Mouse (Mus musculus): Measurements from ENCODE around the gene Rpl22. TPM values are rescaled to one million over a fixed set of nuclear protein-coding genes. Genes with fewer than 3 reads are reported as not detected.
A peak's percentile ranks its signal among the peaks of the same experiment; 100 is the strongest.

The Rpl22 gene
- polyA plus RNA-seq, 1 experiment from 2014 or later, result 441 TPM

DNA sequence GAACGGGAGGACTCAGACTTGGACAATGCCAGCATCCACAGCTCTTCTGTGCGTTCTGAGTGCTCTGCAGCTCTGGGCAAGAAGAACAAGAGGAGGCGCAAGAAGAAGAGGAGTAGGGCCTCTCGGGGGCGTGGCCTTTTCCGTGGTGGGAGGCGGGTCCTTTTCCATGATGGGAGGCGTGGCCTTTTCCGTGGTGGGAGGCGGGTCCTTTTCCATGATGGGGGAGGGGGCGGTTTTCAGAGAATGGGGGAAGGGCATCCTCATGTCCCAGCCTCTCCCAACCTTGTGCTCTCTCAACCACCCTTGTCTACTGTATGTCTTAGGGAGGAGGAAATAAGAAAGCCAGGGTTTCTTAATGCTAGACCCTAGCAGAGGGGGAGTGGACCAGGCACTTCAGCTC lies 34.2 kb downstream of the Rpl22 start:
- Histone ChIP-seq H3K9me3 (replicated peaks; ENCODE audit: control insufficient read depth, low read length) (no peaks in the 10 kb centered on the region), H3K27ac (replicated peaks; ENCODE audit: low read depth, low read length) (no peak overlapping the region), H3K9ac (replicated peaks; ENCODE audit: low read length) (no peak overlapping the region), H3K27me3 (ENCODE audit: control insufficient read depth, insufficient read depth, low read length) (no peaks in the 10 kb centered on the region; the same call in 1 of the 2 replicates), H3K4me3 (ENCODE audit: low read depth, low read length) (no peak overlapping the region), H3K4me2 (ENCODE audit: low read depth, low read length) (no peak overlapping the region), H3K36me3 (replicated peaks; ENCODE audit: control insufficient read depth, insufficient read depth, low read depth, low read length) (no peaks in the 10 kb centered on the region), H3K4me1 (ENCODE audit: control insufficient read depth, insufficient read depth, low read length) (no peaks in the 10 kb centered on the region)
- WGBS, result 14% methylated on average over 11 of the region's 11 CpGs
- DNase-seq (ENCODE audit: low spot score), result no peak
- ATAC-seq (replicated peaks; ENCODE audit: insufficient number of reproducible peaks, low FRiP score, low TSS enrichment, low read depth), result no peak

GRCm38 (mm10) chr4:152360855-152361254 lies 35.3 kb downstream of the Rpl22 start:
- Histone ChIP-seq H3K4me1 (ENCODE audit: control insufficient read depth, insufficient read depth, low read length) (no peaks in the 10 kb centered on the region), H3K4me2 (ENCODE audit: low read depth, low read length) (peak overlapping the region; percentile 26), H3K4me3 (ENCODE audit: low read depth, low read length) (no peak overlapping the region), H3K9ac (replicated peaks; ENCODE audit: low read length) (no peak overlapping the region), H3K27me3 (ENCODE audit: control insufficient read depth, insufficient read depth, low read length) (no peaks in the 10 kb centered on the region; the same call in 1 of the 2 replicates), H3K9me3 (replicated peaks; ENCODE audit: control insufficient read depth, low read length) (no peaks in the 10 kb centered on the region), H3K36me3 (replicated peaks; ENCODE audit: control insufficient read depth, insufficient read depth, low read depth, low read length) (no peaks in the 10 kb centered on the region), H3K27ac (replicated peaks; ENCODE audit: low read depth, low read length) (no peak overlapping the region)
- ATAC-seq (replicated peaks; ENCODE audit: insufficient number of reproducible peaks, low FRiP score, low TSS enrichment, low read depth), result no peak
- DNase-seq (ENCODE audit: low spot score), result peak; percentile 74
- 1% methylated on average over 24 of the region's 24 CpGs for WGBS

DNA sequence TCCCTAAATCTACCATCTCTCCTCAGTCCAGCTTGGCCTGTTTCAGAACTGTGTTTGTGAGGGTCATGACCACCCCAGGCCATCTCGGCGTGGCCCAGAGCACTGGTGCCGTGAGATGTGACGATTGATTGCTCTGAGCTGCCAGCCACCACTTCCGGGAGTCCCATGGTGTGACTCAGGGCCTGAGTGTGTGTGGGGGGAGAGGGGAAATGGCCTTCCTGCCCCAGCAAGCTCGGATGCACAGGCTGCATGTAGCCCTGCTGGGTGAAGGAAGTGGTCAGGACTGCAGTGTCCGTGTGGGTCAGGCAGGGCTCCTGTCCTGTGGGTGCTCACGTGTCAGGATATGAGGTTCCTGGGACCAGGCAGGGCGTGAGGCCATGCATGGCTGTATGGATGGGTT lies 36.6 kb downstream of the Rpl22 start:
- ATAC-seq (replicated peaks; ENCODE audit: insufficient number of reproducible peaks, low FRiP score, low TSS enrichment, low read depth) (no peak), DNase-seq (ENCODE audit: low spot score) (no peak)
- Histone ChIP-seq H3K27ac (replicated peaks; ENCODE audit: low read depth, low read length) (no peak overlapping the region), H3K9me3 (replicated peaks; ENCODE audit: control insufficient read depth, low read length) (no peaks in the 10 kb centered on the region), H3K4me3 (ENCODE audit: low read depth, low read length) (no peak overlapping the region), H3K4me2 (ENCODE audit: low read depth, low read length) (no peak overlapping the region), H3K4me1 (ENCODE audit: control insufficient read depth, insufficient read depth, low read length) (no peaks in the 10 kb centered on the region), H3K36me3 (replicated peaks; ENCODE audit: control insufficient read depth, insufficient read depth, low read depth, low read length) (no peaks in the 10 kb centered on the region), H3K27me3 (ENCODE audit: control insufficient read depth, insufficient read depth, low read length) (no peaks in the 10 kb centered on the region; the same call in 1 of the 2 replicates), H3K9ac (replicated peaks; ENCODE audit: low read length) (no peak overlapping the region)
- 70% methylated on average over 9 of the region's 9 CpGs for WGBS

DNA sequence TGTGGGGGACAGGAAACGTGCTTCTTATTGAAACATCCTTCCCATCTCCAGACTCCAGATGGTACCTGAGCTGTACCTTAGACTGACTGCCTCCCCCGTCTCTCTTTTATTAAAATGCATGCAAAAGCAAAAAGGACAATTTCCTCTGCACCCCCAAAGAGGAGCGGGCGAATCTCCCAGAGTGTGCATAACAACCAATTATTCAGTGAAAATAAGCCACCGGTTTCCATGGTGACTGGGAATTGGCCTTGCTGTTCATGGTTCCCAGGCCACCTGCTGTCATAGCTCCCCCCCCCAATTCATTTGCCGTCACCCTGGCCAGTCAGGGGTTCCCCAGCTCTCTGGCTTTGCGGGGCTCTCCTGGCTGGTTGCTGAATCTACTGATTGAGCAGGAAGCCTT lies 39.7 kb downstream of the Rpl22 start:
- 67% methylated on average over 7 of the region's 7 CpGs for WGBS
- DNase-seq (ENCODE audit: low spot score) (no peak), ATAC-seq (replicated peaks; ENCODE audit: insufficient number of reproducible peaks, low FRiP score, low TSS enrichment, low read depth) (no peak)
- H3K36me3 ChIP-seq (replicated peaks; ENCODE audit: control insufficient read depth, insufficient read depth, low read depth, low read length), result no peaks in the 10 kb centered on the region
- no peak overlapping the region for H3K4me2 ChIP-seq (ENCODE audit: low read depth, low read length)
- no peak overlapping the region for H3K27ac ChIP-seq (replicated peaks; ENCODE audit: low read depth, low read length)
- no peak overlapping the region for H3K4me3 ChIP-seq (ENCODE audit: low read depth, low read length)
- no peaks in the 10 kb centered on the region for H3K4me1 ChIP-seq (ENCODE audit: control insufficient read depth, insufficient read depth, low read length)
- H3K9ac ChIP-seq (replicated peaks; ENCODE audit: low read length), result no peak overlapping the region
- H3K27me3 ChIP-seq (ENCODE audit: control insufficient read depth, insufficient read depth, low read length), result no peaks in the 10 kb centered on the region; the same call in 1 of the 2 replicates
- H3K9me3 ChIP-seq (replicated peaks; ENCODE audit: control insufficient read depth, low read length), result no peaks in the 10 kb centered on the region

GRCm38 (mm10) chr4:152382528-152383252 lies 57.1 kb downstream of the Rpl22 start:
- no peak overlapping the region for H3K9ac ChIP-seq (replicated peaks; ENCODE audit: low read length)
- no peaks in the 10 kb centered on the region for H3K27me3 ChIP-seq (ENCODE audit: control insufficient read depth, insufficient read depth, low read length)
- WGBS, result 83% methylated on average over 17 of the region's 17 CpGs
- ATAC-seq (replicated peaks; ENCODE audit: insufficient number of reproducible peaks, low FRiP score, low TSS enrichment, low read depth) (no peak), DNase-seq (ENCODE audit: low spot score) (no peak)
- no peak overlapping the region for H3K27ac ChIP-seq (replicated peaks; ENCODE audit: low read depth, low read length)
- H3K4me3 ChIP-seq (ENCODE audit: low read depth, low read length), result no peak overlapping the region
- H3K9me3 ChIP-seq (replicated peaks; ENCODE audit: control insufficient read depth, low read length), result no peaks in the 10 kb centered on the region
- H3K4me1 ChIP-seq (ENCODE audit: control insufficient read depth, insufficient read depth, low read length), result no peaks in the 10 kb centered on the region
- no peak overlapping the region for H3K4me2 ChIP-seq (ENCODE audit: low read depth, low read length)
- no peaks in the 10 kb centered on the region for H3K36me3 ChIP-seq (replicated peaks; ENCODE audit: control insufficient read depth, insufficient read depth, low read depth, low read length)

Other genes starting within 250 kb of the Rpl22 start
- 0.21 and 0.75 TPM in 2 replicates for gene Tnfrsf25, start 209.8 kb upstream of the Rpl22 start, polyA plus RNA-seq (2014; fragmentation: Nextera tagmentation; extraction: Ambion mirVana)
- 6.2 and 7.3 TPM in 2 replicates for gene Espn, start 173.4 kb upstream of the Rpl22 start, polyA plus RNA-seq (2014; fragmentation: Nextera tagmentation; extraction: Ambion mirVana)
- gene Hes2, start 166.9 kb upstream of the Rpl22 start, polyA plus RNA-seq (2014; fragmentation: Nextera tagmentation; extraction: Ambion mirVana), result 0.22 and 0.24 TPM in 2 replicates
- 47.5 and 54.9 TPM in 2 replicates for gene Acot7, start 147.6 kb upstream of the Rpl22 start, polyA plus RNA-seq (2014; fragmentation: Nextera tagmentation; extraction: Ambion mirVana)
- gene Gpr153, start 51.5 kb upstream of the Rpl22 start, polyA plus RNA-seq (2014; fragmentation: Nextera tagmentation; extraction: Ambion mirVana), result 4.3 and 5.9 TPM in 2 replicates
- gene Hes3, start 34.1 kb upstream of the Rpl22 start, polyA plus RNA-seq (2014; fragmentation: Nextera tagmentation; extraction: Ambion mirVana), result 0.32 and 0.65 TPM in 2 replicates
- gene Icmt, start 28.5 kb upstream of the Rpl22 start, polyA plus RNA-seq (2014; fragmentation: Nextera tagmentation; extraction: Ambion mirVana), result 23.4 and 24.8 TPM in 2 replicates
- 0.41 and 1.0 TPM in 2 replicates for gene Rnf207, start 6.7 kb upstream of the Rpl22 start, polyA plus RNA-seq (2014; fragmentation: Nextera tagmentation; extraction: Ambion mirVana)
- gene Chd5, start 12.9 kb downstream of the Rpl22 start, polyA plus RNA-seq (2014; fragmentation: Nextera tagmentation; extraction: Ambion mirVana), result 0.14 TPM in 2 replicates
- gene Nphp4, start 151.0 kb downstream of the Rpl22 start, polyA plus RNA-seq (2014; fragmentation: Nextera tagmentation; extraction: Ambion mirVana), result 2.2 and 2.9 TPM in 2 replicates
- 5.4 and 5.9 TPM in 2 replicates for gene Kcnab2, start 152.1 kb downstream of the Rpl22 start, polyA plus RNA-seq (2014; fragmentation: Nextera tagmentation; extraction: Ambion mirVana)